Mouse (Mus musculus) natural killer cell, adult 2 months (primary cell): ENCODE results near the gene Ube2d1.

Source experiments
- DNase-seq, 2 experiments: peaks; one replicate each; pipeline ENCODE4 v3.0.0; 2022; ENCODE audit warnings: low spot score in 2 of 2

The Ube2d1 gene

GRCm38 (mm10) chr10:71225894-71226293 is 59.2 kb downstream of the Ube2d1 start:
- DNase-seq = peak; percentile 53 to 77

- DNase-seq = no peak
Observed at GRCm38 (mm10) chr10:71223101-71223500, 62.0 kb downstream of the Ube2d1 start.

- DNase-seq = no peak
Observed at GRCm38 (mm10) chr10:71222639-71223038, 62.4 kb downstream of the Ube2d1 start.

- DNase-seq = peak; percentile 28 to 50
Observed at GRCm38 (mm10) chr10:71218228-71218892, 66.7 kb downstream of the Ube2d1 start.

- no peak for DNase-seq
Observed at GRCm38 (mm10) chr10:71215996-71216395, 69.1 kb downstream of the Ube2d1 start.
